Mouse (Mus musculus) MEL (cell line): ENCODE data around the gene Ifrd1. TPM values are rescaled to one million over a fixed set of nuclear protein-coding genes. Genes with fewer than 3 reads are reported as not detected.

Experiments
- DNase-seq: peaks from one replicate; pipeline ENCODE4 v3.0.0; 2011; ENCODE audit warnings: low read depth, low spot score
- H3K27ac ChIP-seq: 2 replicates; pipeline ENCODE4 v1.5.1; 2012; ENCODE audit warnings: low read depth, mild to moderate bottlenecking, control low read depth, low read length, moderate library complexity; ENCODE audit not compliant: control insufficient read depth
- H3K27me3 ChIP-seq, 2 experiments: fragments of 150-350 bp in 1 of 2; sonication (generic) in 1 of 2; 2 replicates each; pipeline ENCODE4 v1.6.1; 2012; ENCODE audit warnings: low read length in 2 of 2, mild to moderate bottlenecking in 2 of 2, improper control_type of control experiment in 1 of 2, moderate library complexity in 1 of 2; ENCODE audit not compliant: insufficient read depth in 2 of 2, control insufficient read depth in 1 of 2
- H3K36me3 ChIP-seq, 2 experiments: 2 replicates each; pipeline ENCODE4 v1.6.1; 2012 to 2014; ENCODE audit warnings: low read length in 2 of 2, improper control_type of control experiment in 1 of 2, inconsistent platforms in 1 of 2, mild to moderate bottlenecking in 1 of 2; ENCODE audit not compliant: insufficient read depth in 2 of 2, control insufficient read depth in 1 of 2
- H3K4me1 ChIP-seq, 2 experiments: fragments of 150-350 bp in 1 of 2; sonication (generic) in 1 of 2; 2 replicates each; pipeline ENCODE4 v1.6.1; 2012; ENCODE audit warnings: low read length in 2 of 2, improper control_type of control experiment in 1 of 2, mild to moderate bottlenecking in 1 of 2; ENCODE audit not compliant: insufficient read depth in 2 of 2, control insufficient read depth in 1 of 2
- H3K4me3 ChIP-seq, 2 experiments: fragments of 150-350 bp in 1 of 2; sonication (generic) in 1 of 2; 2 replicates each; pipeline ENCODE4 v1.5.1; 2012; ENCODE audit warnings: low read depth in 2 of 2, low read length in 2 of 2, mild to moderate bottlenecking in 2 of 2, moderate library complexity in 2 of 2, control low read depth in 1 of 2, improper control_type of control experiment in 1 of 2; ENCODE audit not compliant: control insufficient read depth in 1 of 2, insufficient read depth in 1 of 2
- H3K79me2 ChIP-seq: 2 replicates; pipeline ENCODE4 v1.6.1; 2012; ENCODE audit warnings: mild to moderate bottlenecking, low read length, moderate library complexity; ENCODE audit not compliant: control insufficient read depth, poor library complexity, insufficient read depth
- H3K9ac ChIP-seq: 2 replicates; pipeline ENCODE4 v1.6.1; 2012; ENCODE audit warnings: low read depth, mild to moderate bottlenecking, control low read depth, low read length, moderate library complexity; ENCODE audit not compliant: control insufficient read depth, poor library complexity, severe bottlenecking
- H3K9me3 ChIP-seq: fragments of 150-350 bp; sonication (generic); replicated peaks from 2 replicates; pipeline ENCODE4 v1.6.1; 2012; ENCODE audit warnings: mild to moderate bottlenecking, low read length, improper control_type of control experiment, moderate library complexity; ENCODE audit not compliant: insufficient read depth
- CHD1 ChIP-seq: IDR thresholded peaks from 2 replicates; pipeline ENCODE4 v1.6.1; 2012; ENCODE audit warnings: low read depth, mild to moderate bottlenecking, inconsistent platforms, low read length, improper control_type of control experiment
- E2F4 ChIP-seq: IDR thresholded peaks from 2 replicates; pipeline ENCODE4 v1.6.1; 2011; ENCODE audit warnings: low read depth, low read length, improper control_type of control experiment, borderline replicate concordance
- EP300 ChIP-seq, 2 experiments: IDR thresholded peaks; 2 replicates each; pipeline ENCODE4 v1.6.1; 2011; ENCODE audit warnings: improper control_type of control experiment in 2 of 2, low read length in 2 of 2, low read depth in 1 of 2, mild to moderate bottlenecking in 1 of 2
- ETS1 ChIP-seq: IDR thresholded peaks from 2 replicates; pipeline ENCODE4 v1.6.1; 2012; ENCODE audit warnings: low read depth, mild to moderate bottlenecking, inconsistent platforms, low read length, improper control_type of control experiment, moderate library complexity
- GABPA ChIP-seq: IDR thresholded peaks from 2 replicates; pipeline ENCODE4 v1.6.1; 2012; ENCODE audit warnings: low read depth, mild to moderate bottlenecking, inconsistent platforms, low read length, improper control_type of control experiment, moderate library complexity
- GATA1 ChIP-seq: IDR thresholded peaks from 2 replicates; pipeline ENCODE4 v1.6.1; 2011; ENCODE audit warnings: low read depth, low read length, improper control_type of control experiment
- JUND ChIP-seq: IDR thresholded peaks from 2 replicates; pipeline ENCODE4 v1.6.1; 2011; ENCODE audit warnings: low read depth, mild to moderate bottlenecking, improper control_type of control experiment, low read length
- KAT2A ChIP-seq: conservative IDR thresholded peaks from 2 replicates; pipeline ENCODE4 v1.6.1; 2012; ENCODE audit warnings: low read depth, low read length, improper control_type of control experiment, inconsistent platforms
- MAX ChIP-seq: IDR thresholded peaks from 2 replicates; pipeline ENCODE4 v1.6.1; 2011; ENCODE audit warnings: low read length, improper control_type of control experiment
- MYB ChIP-seq: IDR thresholded peaks from 2 replicates; pipeline ENCODE4 v1.6.1; 2011; ENCODE audit warnings: mild to moderate bottlenecking, low read depth, low read length, improper control_type of control experiment
- NELFE ChIP-seq: IDR thresholded peaks from 2 replicates; pipeline ENCODE4 v1.6.1; 2011; ENCODE audit warnings: low read depth, low read length, improper control_type of control experiment
- NRF1 ChIP-seq: IDR thresholded peaks from 2 replicates; pipeline ENCODE4 v1.6.1; 2014; ENCODE audit warnings: low read depth, mild to moderate bottlenecking, inconsistent platforms, low read length, improper control_type of control experiment, moderate library complexity; ENCODE audit not compliant: poor library complexity, insufficient read depth, severe bottlenecking
- POLR2A ChIP-seq, 2 experiments: IDR thresholded peaks; 2 replicates each; pipeline ENCODE4 v1.6.1; 2011 to 2012; ENCODE audit warnings: low read length in 2 of 2, mild to moderate bottlenecking in 2 of 2, control low read depth in 1 of 2, improper control_type of control experiment in 1 of 2, low read depth in 1 of 2, moderate library complexity in 1 of 2; ENCODE audit not compliant: control insufficient read depth in 1 of 2, insufficient read depth in 1 of 2, poor library complexity in 1 of 2
- POLR2AphosphoS5 ChIP-seq: IDR thresholded peaks from 2 replicates; pipeline ENCODE4 v1.6.1; 2012; ENCODE audit warnings: low read depth, borderline replicate concordance, mild to moderate bottlenecking, inconsistent platforms, low read length, moderate library complexity, mixed read lengths
- RAD21 ChIP-seq: IDR thresholded peaks from 2 replicates; pipeline ENCODE4 v1.6.1; 2011; ENCODE audit warnings: mild to moderate bottlenecking, low read depth, low read length, improper control_type of control experiment
- SIN3A ChIP-seq: IDR thresholded peaks from 2 replicates; pipeline ENCODE4 v1.6.1; 2012; ENCODE audit warnings: low read length, improper control_type of control experiment, inconsistent platforms
- TAL1 ChIP-seq: IDR thresholded peaks from 2 replicates; pipeline ENCODE4 v1.6.1; 2012; ENCODE audit warnings: mild to moderate bottlenecking, inconsistent platforms, low read length, moderate library complexity, mixed read lengths
- TCF12 ChIP-seq: IDR thresholded peaks from 2 replicates; pipeline ENCODE4 v1.6.1; 2014; ENCODE audit warnings: low read depth, mild to moderate bottlenecking, inconsistent platforms, low read length, improper control_type of control experiment, moderate library complexity
- UBTF ChIP-seq: IDR thresholded peaks from 2 replicates; pipeline ENCODE4 v1.6.1; 2012; ENCODE audit warnings: low read depth, mild to moderate bottlenecking, inconsistent platforms, low read length, improper control_type of control experiment, moderate library complexity, borderline replicate concordance; ENCODE audit not compliant: insufficient read depth
- USF1 ChIP-seq: IDR thresholded peaks from 2 replicates; pipeline ENCODE4 v1.6.1; 2014; ENCODE audit warnings: low read depth, mild to moderate bottlenecking, inconsistent platforms, low read length, improper control_type of control experiment, moderate library complexity
- ZKSCAN1 ChIP-seq: IDR thresholded peaks from 2 replicates; pipeline ENCODE4 v1.6.1; 2012; ENCODE audit warnings: low read depth, mild to moderate bottlenecking, inconsistent platforms, low read length, improper control_type of control experiment, moderate library complexity
- ZMIZ1 ChIP-seq: IDR thresholded peaks from 2 replicates; pipeline ENCODE4 v1.6.1; 2012; ENCODE audit warnings: low read depth, mild to moderate bottlenecking, inconsistent platforms, low read length, improper control_type of control experiment, moderate library complexity
- polyA plus RNA-seq, 2 experiments: library from polyadenylated mRNA; stranded (reverse) in 1 of 2; unstranded in 1 of 2; fragments of >175 nt in 1 of 2; fragments of >200 nt in 1 of 2; gene quantifications; 2 replicates each; pipeline versions ENCODE4 v1.2.1 to v1.2.4; 2012; ENCODE audit warnings: low replicate concordance in 2 of 2, low read depth in 1 of 2; ENCODE audit not compliant: insufficient read length in 2 of 2, insufficient read depth in 1 of 2, missing spikeins in 1 of 2
- total RNA-seq: library from RNA; depleted of rRNA; stranded (reverse); fragments of 300-350 nt; gene quantifications from 2 replicates; pipeline ENCODE4 v1.2.3, GENCODE M21; 2012

The Ifrd1 gene
- total and polyA plus RNA-seq, 3 experiments: 161 to 167 TPM; not detected in 1

GRCm38 (mm10) chr12:40239161-40239560 lies 9.1 kb downstream of the Ifrd1 start:
- Histone ChIP-seq H3K27me3 (no peaks in the 10 kb centered on the region), H3K4me3 (no peak overlapping the region), H3K36me3 (no peaks in the 10 kb centered on the region), H3K9me3 (no peaks in the 10 kb centered on the region)
- TF ChIP-seq KAT2A (no peak), ETS1 (no peak), JUND (no peak), UBTF (no peak), NELFE (no peak), MYB (no peak), POLR2A (IDR thresholded peaks at IDR 0.05; ENCODE audit: control insufficient read depth in 1 of 2, insufficient read depth in 1 of 2, low read depth in 1 of 2, low read length in 2 of 2, poor library complexity in 1 of 2) (no peak)
- TF ChIP-seq, all 39 proteins: peak for 0
- Histone ChIP-seq H3K79me2 (no peaks in the 10 kb centered on the region), H3K4me1 (no peaks in the 10 kb centered on the region; a peak in 1 of 4 replicates), H3K9ac (no peak overlapping the region), H3K27ac (no peak overlapping the region)
- no peak for DNase-seq

DNA sequence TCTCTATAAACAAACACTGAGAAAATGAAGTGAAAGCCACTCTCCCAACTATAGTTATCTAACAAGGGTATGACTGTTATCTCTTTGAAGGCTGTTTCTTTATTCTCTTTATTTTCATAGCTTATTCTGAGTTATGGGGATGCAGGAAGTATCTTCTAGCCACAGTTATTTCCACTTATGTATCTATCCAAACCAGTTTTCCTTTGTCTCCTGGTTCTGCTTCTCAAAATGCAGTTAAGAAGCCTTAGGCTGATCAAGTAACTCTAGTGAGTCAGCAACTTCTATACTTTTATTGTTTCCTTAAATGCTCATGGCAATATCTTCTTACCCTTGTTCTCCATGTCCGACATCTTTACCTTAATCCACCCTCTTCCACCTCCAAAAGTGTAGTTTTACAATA lies 16.1 kb downstream of the Ifrd1 start:
- H3K79me2 ChIP-seq: no peaks in the 10 kb centered on the region
- peaks cover 0 to 10% of the 10 kb centered on the region in 2 experiments; a peak in 2 of 4 replicates for H3K36me3 ChIP-seq
- H3K9ac ChIP-seq: no peak overlapping the region
- H3K27me3 ChIP-seq: no peaks in the 10 kb centered on the region
- peak; percentile 34 for DNase-seq
- H3K4me1 ChIP-seq: peaks cover 0 to 2% of the 10 kb centered on the region in 2 experiments; a peak in 1 of 4 replicates
- no peak overlapping the region for H3K27ac ChIP-seq
- H3K4me3 ChIP-seq: no peak overlapping the region
- no peaks in the 10 kb centered on the region for H3K9me3 ChIP-seq
- TF ChIP-seq GATA1 (0 out of 2 replicates have a peak, but pooled peaks have one; percentile 11), ZMIZ1 (no peak), ETS1 (0 out of 2 replicates have a peak, but pooled peaks have one; percentile 31), EP300 (IDR thresholded peaks at IDR 0.05; ENCODE audit: low read depth in 1 of 2, low read length in 2 of 2) (peak; percentile 40 to 64; a peak in 2 of 4 replicates)
- TF ChIP-seq, all 39 proteins: peak for 3

DNA sequence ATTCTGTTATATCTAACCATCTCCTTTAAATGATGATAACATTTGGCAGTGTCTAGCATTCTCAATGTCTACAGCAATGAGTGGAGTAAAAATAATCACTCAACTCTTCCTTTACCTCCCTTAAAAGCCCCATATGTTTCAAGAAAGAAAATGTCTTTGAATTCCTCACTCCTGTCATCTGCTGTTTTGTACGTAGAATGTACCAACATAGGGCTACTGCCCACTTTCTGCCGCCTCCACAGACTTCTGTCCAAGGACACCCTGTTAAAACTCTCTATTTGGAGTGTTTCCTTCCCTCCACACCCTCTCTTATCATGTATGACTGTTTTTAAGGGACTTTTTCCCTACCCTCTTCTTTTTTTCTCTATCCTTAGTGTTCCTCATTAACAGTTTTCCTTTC lies 16.7 kb downstream of the Ifrd1 start:
- Histone ChIP-seq H3K4me1 (peaks cover 0 to 2% of the 10 kb centered on the region in 2 experiments; a peak in 1 of 4 replicates), H3K4me3 (no peak overlapping the region), H3K36me3 (peaks cover 0 to 10% of the 10 kb centered on the region in 2 experiments; a peak in 2 of 4 replicates), H3K79me2 (no peaks in the 10 kb centered on the region), H3K9me3 (no peaks in the 10 kb centered on the region), H3K9ac (no peak overlapping the region), H3K27ac (no peak overlapping the region), H3K27me3 (no peaks in the 10 kb centered on the region)
- TF ChIP-seq E2F4: no peak
- TF ChIP-seq RAD21: no peak
- TF ChIP-seq GATA1: no peak
- TF ChIP-seq NRF1: no peak
- TF ChIP-seq TAL1: no peak
- no peak for TF ChIP-seq GABPA
- no peak for TF ChIP-seq TCF12
- TF ChIP-seq CHD1: no peak
- TF ChIP-seq MYB: no peak
- TF ChIP-seq POLR2AphosphoS5: no peak
- TF ChIP-seq EP300 (IDR thresholded peaks at IDR 0.05; ENCODE audit: low read depth in 1 of 2, low read length in 2 of 2): no peak
- TF ChIP-seq KAT2A: no peak
- no peak for TF ChIP-seq NELFE
- no peak for TF ChIP-seq UBTF
- TF ChIP-seq MAX: no peak
- TF ChIP-seq SIN3A: no peak
- no peak for TF ChIP-seq ZKSCAN1
- TF ChIP-seq USF1: no peak
- DNase-seq: no peak
